Mouse (Mus musculus): ENCODE data around the gene Dbndd2. TPM values are rescaled to one million over a fixed set of nuclear protein-coding genes. Genes with fewer than 3 reads are reported as not detected.
A peak's percentile ranks its signal among the peaks of the same experiment; 100 is the strongest.

The Dbndd2 gene
- total RNA-seq, 1 experiment, result 4.2 TPM

- Histone ChIP-seq H3K9ac (ENCODE audit: insufficient read depth, low read depth, low read length, poor library complexity, severe bottlenecking) (no peak overlapping the region), H3K27ac (ENCODE audit: insufficient read depth, low read depth, low read length, poor library complexity, severe bottlenecking) (no peak overlapping the region), H3K4me3 (ENCODE audit: insufficient read depth in 1 of 2, low read depth in 1 of 2, low read length in 2 of 2, poor library complexity in 1 of 2, severe bottlenecking in 1 of 2) (no peak overlapping the region), H3K9me3 (ENCODE audit: control insufficient read depth, insufficient read depth, low read depth, low read length) (no peaks in the 10 kb centered on the region), H3K36me3 (ENCODE audit: control insufficient read depth, insufficient read depth, low read length, poor library complexity, severe bottlenecking) (peaks cover 5% of the 10 kb centered on the region; the same call in 1 of the 2 replicates), H3K4me1 (ENCODE audit: control insufficient read depth in 2 of 2, insufficient read depth in 2 of 2, low read length in 2 of 2, poor library complexity in 1 of 2) (peaks cover 2 to 66% of the 10 kb centered on the region in 2 experiments; a peak in 3 of 4 replicates)
- in situ Hi-C loops (cut with MboI; ENCODE audit: low sequenced_read_pairs in 2 of 2, unreplicated experiment in 2 of 2), result no loop called here
- TF ChIP-seq ZNF384 (IDR thresholded peaks at IDR 0.05; ENCODE audit: low read depth, low read length) (no peak), MAFK (IDR thresholded peaks at IDR 0.05; ENCODE audit: insufficient read depth, low read depth, low read length) (no peak), CHD2 (IDR thresholded peaks at IDR 0.05; ENCODE audit: low read depth, low read length) (no peak), ZC3H11A (IDR thresholded peaks at IDR 0.05; ENCODE audit: borderline replicate concordance, low read depth, low read length) (no peak), HCFC1 (IDR thresholded peaks at IDR 0.05; ENCODE audit: borderline replicate concordance, insufficient read depth, low read length) (no peak)
- no peak for DNase-seq (ENCODE audit: low read depth, low spot score)
Measured at GRCm38 (mm10) chr2:164438257-164438656, 47.6 kb upstream of the Dbndd2 start.

GRCm38 (mm10) chr2:164439001-164439421 is 46.9 kb upstream of the Dbndd2 start:
- no peak overlapping the region for H3K27ac ChIP-seq (ENCODE audit: insufficient read depth, low read depth, low read length, poor library complexity, severe bottlenecking)
- TF ChIP-seq ZNF384 (IDR thresholded peaks at IDR 0.05; ENCODE audit: low read depth, low read length), result no peak
- TF ChIP-seq HCFC1 (IDR thresholded peaks at IDR 0.05; ENCODE audit: borderline replicate concordance, insufficient read depth, low read length), result no peak
- no peak for TF ChIP-seq ZC3H11A (IDR thresholded peaks at IDR 0.05; ENCODE audit: borderline replicate concordance, low read depth, low read length)
- TF ChIP-seq CHD2 (IDR thresholded peaks at IDR 0.05; ENCODE audit: low read depth, low read length), result no peak
- no peak for TF ChIP-seq MAFK (IDR thresholded peaks at IDR 0.05; ENCODE audit: insufficient read depth, low read depth, low read length)
- peaks cover 5 to 63% of the 10 kb centered on the region in 2 experiments for H3K4me1 ChIP-seq (ENCODE audit: control insufficient read depth in 2 of 2, insufficient read depth in 2 of 2, low read length in 2 of 2, poor library complexity in 1 of 2)

GRCm38 (mm10) chr2:164440314-164440713 is 45.6 kb upstream of the Dbndd2 start:
- H3K36me3 ChIP-seq (ENCODE audit: control insufficient read depth, insufficient read depth, low read length, poor library complexity, severe bottlenecking), result peaks cover 3% of the 10 kb centered on the region; the same call in 1 of the 2 replicates
- no peak overlapping the region for H3K4me3 ChIP-seq (ENCODE audit: insufficient read depth in 1 of 2, low read depth in 1 of 2, low read length in 2 of 2, poor library complexity in 1 of 2, severe bottlenecking in 1 of 2)
- peaks cover 7 to 52% of the 10 kb centered on the region in 2 experiments for H3K4me1 ChIP-seq (ENCODE audit: control insufficient read depth in 2 of 2, insufficient read depth in 2 of 2, low read length in 2 of 2, poor library complexity in 1 of 2)
- DNase-seq (ENCODE audit: low read depth, low spot score), result no peak
- TF ChIP-seq ZC3H11A (IDR thresholded peaks at IDR 0.05; ENCODE audit: borderline replicate concordance, low read depth, low read length) (no peak), MAFK (IDR thresholded peaks at IDR 0.05; ENCODE audit: insufficient read depth, low read depth, low read length) (no peak), HCFC1 (IDR thresholded peaks at IDR 0.05; ENCODE audit: borderline replicate concordance, insufficient read depth, low read length) (no peak), ZNF384 (IDR thresholded peaks at IDR 0.05; ENCODE audit: low read depth, low read length) (no peak), CHD2 (IDR thresholded peaks at IDR 0.05; ENCODE audit: low read depth, low read length) (no peak)
- in situ Hi-C loops (cut with MboI; ENCODE audit: low sequenced_read_pairs in 2 of 2, unreplicated experiment in 2 of 2), result no loop called here
- H3K9me3 ChIP-seq (ENCODE audit: control insufficient read depth, insufficient read depth, low read depth, low read length), result no peaks in the 10 kb centered on the region
- H3K27ac ChIP-seq (ENCODE audit: insufficient read depth, low read depth, low read length, poor library complexity, severe bottlenecking), result no peak overlapping the region
- H3K9ac ChIP-seq (ENCODE audit: insufficient read depth, low read depth, low read length, poor library complexity, severe bottlenecking), result no peak overlapping the region

More at GRCm38 (mm10) chr2:164439001-164439421, 46.9 kb upstream of the Dbndd2 start:
- Histone ChIP-seq H3K36me3 (ENCODE audit: control insufficient read depth, insufficient read depth, low read length, poor library complexity, severe bottlenecking) (peaks cover 5% of the 10 kb centered on the region; the same call in 1 of the 2 replicates), H3K9me3 (ENCODE audit: control insufficient read depth, insufficient read depth, low read depth, low read length) (no peaks in the 10 kb centered on the region), H3K4me3 (ENCODE audit: insufficient read depth in 1 of 2, low read depth in 1 of 2, low read length in 2 of 2, poor library complexity in 1 of 2, severe bottlenecking in 1 of 2) (no peak overlapping the region), H3K9ac (ENCODE audit: insufficient read depth, low read depth, low read length, poor library complexity, severe bottlenecking) (no peak overlapping the region)
- DNase-seq (ENCODE audit: low read depth, low spot score), result no peak
- in situ Hi-C loops (cut with MboI; ENCODE audit: low sequenced_read_pairs in 2 of 2, unreplicated experiment in 2 of 2), result no loop called here

- no peak for TF ChIP-seq HCFC1 (IDR thresholded peaks at IDR 0.05; ENCODE audit: borderline replicate concordance, insufficient read depth, low read length)
- TF ChIP-seq ZC3H11A (IDR thresholded peaks at IDR 0.05; ENCODE audit: borderline replicate concordance, low read depth, low read length), result no peak
- no peak for TF ChIP-seq ZNF384 (IDR thresholded peaks at IDR 0.05; ENCODE audit: low read depth, low read length)
- TF ChIP-seq MAFK (IDR thresholded peaks at IDR 0.05; ENCODE audit: insufficient read depth, low read depth, low read length), result no peak
- no peak for TF ChIP-seq CHD2 (IDR thresholded peaks at IDR 0.05; ENCODE audit: low read depth, low read length)
- Histone ChIP-seq H3K4me3 (ENCODE audit: insufficient read depth in 1 of 2, low read depth in 1 of 2, low read length in 2 of 2, poor library complexity in 1 of 2, severe bottlenecking in 1 of 2) (peak overlapping the region in 1 of 2 experiments; percentile 78; a peak in 3 of 4 replicates), H3K36me3 (ENCODE audit: control insufficient read depth, insufficient read depth, low read length, poor library complexity, severe bottlenecking) (peaks cover 3% of the 10 kb centered on the region; the same call in 1 of the 2 replicates), H3K9ac (ENCODE audit: insufficient read depth, low read depth, low read length, poor library complexity, severe bottlenecking) (peak overlapping the region; percentile 26), H3K4me1 (ENCODE audit: control insufficient read depth in 2 of 2, insufficient read depth in 2 of 2, low read length in 2 of 2, poor library complexity in 1 of 2) (peaks cover 5 to 47% of the 10 kb centered on the region in 2 experiments), H3K9me3 (ENCODE audit: control insufficient read depth, insufficient read depth, low read depth, low read length) (no peaks in the 10 kb centered on the region), H3K27ac (ENCODE audit: insufficient read depth, low read depth, low read length, poor library complexity, severe bottlenecking) (no peak overlapping the region)
- DNase-seq (ENCODE audit: low read depth, low spot score), result no peak
- in situ Hi-C loops (cut with MboI; ENCODE audit: low sequenced_read_pairs in 2 of 2, unreplicated experiment in 2 of 2), result no loop called here
Measured at GRCm38 (mm10) chr2:164441155-164441554, 44.8 kb upstream of the Dbndd2 start.
